In the genomic region with DNA sequence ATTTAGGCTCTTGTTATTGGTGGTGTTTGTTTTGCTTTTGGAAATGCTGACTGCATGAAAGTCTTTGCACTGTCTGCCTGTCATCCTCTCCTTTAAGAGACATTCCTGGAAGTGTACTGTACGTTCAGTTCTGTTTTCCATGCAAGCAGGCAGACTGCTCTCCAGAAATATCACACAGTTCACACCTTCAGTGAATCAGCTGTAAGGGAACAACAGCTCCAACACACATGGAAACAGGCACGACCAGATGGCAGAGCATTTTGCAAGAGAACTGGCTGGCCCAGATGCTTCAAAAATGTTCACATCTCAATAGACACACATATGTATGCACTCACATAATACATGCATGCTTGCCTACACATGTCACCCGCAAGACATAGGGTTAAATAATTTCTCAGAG, we compare ENCODE assay signal across 15 mouse cellular contexts. TPM values are rescaled to one million over a fixed set of nuclear protein-coding genes. Genes with fewer than 3 reads are reported as not detected.
DNase-seq lines count a peak whose midpoint lies in the region; ATAC-seq and TF ChIP-seq lines count a peak whose summit lies in the region.
"Had no signal": no experiment of that assay in that cellular context is flagged by ENCODE, and none has a peak within 500 bp of the region (broad histone marks: within the 10 kb centered on the region; RNA-seq: fewer than 3 reads in every experiment).

No protein-coding gene starts in this region.

- no peak overlapping the region for H3K4me3 ChIP-seq in forebrain, postnatal 0 days (ENCODE audit: low read depth, low read length)
- H3K4me3 ChIP-seq: heart, embryonic 12.5 days; hindbrain, embryonic 15.5 days; kidney, embryonic 15.5 days; limb, embryonic 15.5 days; midbrain, embryonic 13.5 days had no signal

- no peak overlapping the region for H3K4me2 ChIP-seq in forebrain, postnatal 0 days (ENCODE audit: low read depth)
- H3K4me2 ChIP-seq: heart, embryonic 12.5 days; hindbrain, embryonic 15.5 days; kidney, embryonic 15.5 days; limb, embryonic 15.5 days; midbrain, embryonic 13.5 days had no signal

- no peak for TF ChIP-seq CTCF in brain, embryonic 14.5 days (IDR thresholded peaks at IDR 0.05; ENCODE audit: borderline replicate concordance, extremely low read depth, insufficient read depth, insufficient read length)
- no peak for TF ChIP-seq CTCF in forebrain, postnatal 0 days (IDR thresholded peaks at IDR 0.05; ENCODE audit: low read depth)

- intact Hi-C loops in left cerebral cortex, postnatal 36 days (cut with DNase I): loop anchor here (5.0 kb wide), 1 partner anchor 66 kb away; no protein-coding TSS in a partner anchor

- ATAC-seq in forebrain, postnatal 0 days: peak; percentile 93
- ATAC-seq: midbrain, embryonic 13.5 days had no signal

- TF ChIP-seq POLR2A in brain, embryonic 14.5 days (IDR thresholded peaks at IDR 0.05; ENCODE audit: borderline replicate concordance, extremely low read depth, insufficient read depth, insufficient read length, poor library complexity, severe bottlenecking): no peak

- H3K27ac ChIP-seq in forebrain, postnatal 0 days (ENCODE audit: low read depth, low read length): no peak overlapping the region
- H3K27ac ChIP-seq: hindbrain, embryonic 15.5 days; kidney, embryonic 15.5 days; limb, embryonic 15.5 days; midbrain, embryonic 13.5 days had no signal

- H3K4me1 ChIP-seq in forebrain, postnatal 0 days (ENCODE audit: insufficient read depth): no peaks in the 10 kb centered on the region; the same call in 1 of the 2 replicates
- H3K4me1 ChIP-seq: hindbrain, embryonic 15.5 days; kidney, embryonic 15.5 days; limb, embryonic 15.5 days; midbrain, embryonic 13.5 days had no signal

- no peak overlapping the region for H3K9ac ChIP-seq in forebrain, postnatal 0 days
- H3K9ac ChIP-seq: heart, embryonic 12.5 days; hindbrain, embryonic 15.5 days; kidney, embryonic 15.5 days; limb, embryonic 15.5 days; midbrain, embryonic 13.5 days had no signal

- no peaks in the 10 kb centered on the region for H3K36me3 ChIP-seq in forebrain, postnatal 0 days (ENCODE audit: insufficient read depth)
- H3K36me3 ChIP-seq: heart, embryonic 12.5 days; hindbrain, embryonic 15.5 days; kidney, embryonic 15.5 days; limb, embryonic 15.5 days; midbrain, embryonic 13.5 days had no signal

- no peaks in the 10 kb centered on the region for H3K27me3 ChIP-seq in forebrain, postnatal 0 days (ENCODE audit: insufficient read depth, low read length)
- H3K27me3 ChIP-seq: heart, embryonic 12.5 days; hindbrain, embryonic 15.5 days; kidney, embryonic 15.5 days; limb, embryonic 15.5 days had no signal

- peak; percentile 86 for DNase-seq in brain, embryonic 14.5 days (ENCODE audit: low read depth)
- peak; percentile 71 for DNase-seq in forebrain, postnatal 0 days
- peak; percentile 90 for DNase-seq in layer of hippocampus, adult 9-11 months
- peak; percentile 80 to 86 for DNase-seq in left cerebral cortex, postnatal 36 days (ENCODE audit: low spot score in 2 of 2)
- no peak for DNase-seq in kidney, postnatal 4 days
- DNase-seq in spleen, postnatal 36 days (ENCODE audit: low spot score in 2 of 2): no peak
- no peak for DNase-seq in testis, postnatal 10 days (ENCODE audit: low spot score)
- DNase-seq: adrenal gland, postnatal 10 days; cerebellum, adult 18-20 months; lung, postnatal 10 days had no signal

- H3K9me3 ChIP-seq in forebrain, postnatal 0 days (ENCODE audit: low read length): no peaks in the 10 kb centered on the region
- H3K9me3 ChIP-seq: hindbrain, embryonic 15.5 days; kidney, embryonic 15.5 days; limb, embryonic 15.5 days; midbrain, embryonic 13.5 days had no signal

- whole genome bisulfite sequencing in forebrain, postnatal 0 days: 54% methylated on average over 3 of the region's 3 CpGs

RNA-seq across cellular contexts. Expression of gene Lyst, which starts 43.4 kb away (rescaled TPM):
- 4.8 and 7.3 TPM in 2 replicates for polyA plus RNA-seq in brain, embryonic 14.5 days (2012; rRNA removed)
- total RNA-seq in forebrain, postnatal 0 days (2014; rRNA removed): 13.2 and 14.2 TPM in 2 replicates
- 1.5 and 3.5 TPM in 2 replicates for polyA plus RNA-seq in forebrain, postnatal 0 days (2015; fragmentation: Nextera tagmentation; extraction: Ambion mirVana)
- 10 to 100 TPM; 45.5 to 63.6 TPM for total RNA-seq in left cerebral cortex, postnatal 36 days (2021)

Comparison
In these comparisons a context has a peak if more than half of its experiments do, and no peak if none do; other contexts are left out.
1. DNase-seq: peak in brain, embryonic 14.5 days (single experiment), forebrain, postnatal 0 days (single experiment), layer of hippocampus, adult 9-11 months (single experiment) and left cerebral cortex, postnatal 36 days (2 of 2); none in kidney, postnatal 4 days (0 of 2), spleen, postnatal 36 days (0 of 2) and testis, postnatal 10 days (single experiment).